Mouse (Mus musculus) testis, adult 2 months (tissue): Measurements from ENCODE around the gene Fkbp1a.

Source experiments
- CTCF ChIP-seq: fragments of 200-500 bp; IDR thresholded peaks from 2 replicates; pipeline ENCODE4 v1.5.1; 2012; ENCODE audit warnings: low read depth, mild to moderate bottlenecking, inconsistent platforms, low read length, moderate library complexity; ENCODE audit not compliant: control insufficient read depth, insufficient read depth, insufficient replicate concordance
- POLR2A ChIP-seq: fragments of 200-500 bp; IDR thresholded peaks from 2 replicates; pipeline ENCODE4 v1.6.1; 2012; ENCODE audit warnings: low read depth, mild to moderate bottlenecking, inconsistent platforms, low read length, moderate library complexity; ENCODE audit not compliant: control insufficient read depth

- TF ChIP-seq POLR2A, result no peak
- TF ChIP-seq CTCF, result no peak
Measured at GRCm38 (mm10) chr2:151519000-151519399, 23.3 kb upstream of the Fkbp1a start.
